Mouse (Mus musculus) lung, embryonic 16.5 days (tissue): ENCODE measurements at regions not wholly inside any gene's neighbourhood (a gene's known extent, or its start where the extent isn't known, plus 50 kb on each side); places are given as distances from the start of the nearest gene placed in this dataset.

Experiments used
- ATAC-seq: fragments of 200-750 bp; cut with Nextera tagmentation; 2 replicates; pipeline ENCODE4 v1.8.0; 2017; ENCODE audit warnings: low read depth, mild to moderate bottlenecking, moderate library complexity
- H3K27ac ChIP-seq: fragments of 300-500 bp; sonication (generic); 2 replicates; pipeline ENCODE4 v1.5.1; 2014; ENCODE audit warnings: mild to moderate bottlenecking, control low read depth, low read length
- H3K27me3 ChIP-seq: fragments of 300-500 bp; sonication (generic); 2 replicates; pipeline ENCODE4 v1.6.1; 2014; ENCODE audit warnings: low read depth, low read length, mixed read lengths; ENCODE audit not compliant: control insufficient read depth, insufficient read depth
- H3K36me3 ChIP-seq: fragments of 300-500 bp; sonication (generic); 2 replicates; pipeline ENCODE4 v1.6.1; 2014; ENCODE audit warnings: low read length; ENCODE audit not compliant: control insufficient read depth, insufficient read depth
- H3K4me1 ChIP-seq: fragments of 300-500 bp; sonication (generic); replicated peaks from 2 replicates; pipeline ENCODE4 v1.6.1; 2014; ENCODE audit warnings: low read length, mixed read lengths; ENCODE audit not compliant: control insufficient read depth, insufficient read depth
- H3K4me2 ChIP-seq: fragments of 300-500 bp; sonication (generic); 2 replicates; pipeline ENCODE4 v1.6.1; 2014; ENCODE audit warnings: low read depth, low read length, control low read depth
- H3K4me3 ChIP-seq: fragments of 300-500 bp; sonication (generic); 2 replicates; pipeline ENCODE4 v1.5.1; 2014; ENCODE audit warnings: mild to moderate bottlenecking, low read length, control low read depth
- H3K9ac ChIP-seq: fragments of 300-500 bp; sonication (generic); 2 replicates; pipeline ENCODE4 v1.6.1; 2014; ENCODE audit warnings: low read length, control low read depth
- H3K9me3 ChIP-seq: fragments of 300-500 bp; sonication (generic); 2 replicates; pipeline ENCODE4 v1.6.1; 2016; ENCODE audit warnings: low read length; ENCODE audit not compliant: control insufficient read depth
- WGBS: fragments of 180-500 bp; shearing (Covaris S2); extraction: QIAGEN DNeasy Blood & Tissue Kit; methylation state at CpG from one replicate; pipeline ENCODE4 v1.1.7; 2014; 5-methylcytosine and 5-hydroxymethylcytosine counted together

DNA sequence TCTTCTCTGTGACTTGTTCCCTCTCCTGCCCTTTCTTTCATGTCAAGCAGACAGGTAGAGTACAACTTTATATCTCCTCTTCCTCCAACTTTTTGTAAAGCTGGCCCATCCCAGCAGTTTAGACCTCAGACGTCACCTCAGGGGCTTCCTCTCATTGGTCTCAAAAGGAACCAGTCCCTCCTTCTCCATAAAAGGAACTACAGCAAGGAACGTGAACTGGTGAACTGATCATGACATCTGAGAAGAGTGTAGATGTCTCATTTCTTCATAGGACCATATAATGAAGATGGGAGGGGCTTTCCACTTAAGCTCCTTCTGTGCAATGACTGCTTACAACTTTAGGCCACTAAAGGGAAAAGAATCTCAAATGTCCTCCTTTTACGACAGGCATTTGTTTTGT lies 153.0 kb downstream of the Ly86 start:
- H3K27me3 ChIP-seq, result no peaks in the 10 kb centered on the region
- ATAC-seq, result no peak
- WGBS, result 63% methylated on average over 3 of the region's 3 CpGs
- no peaks in the 10 kb centered on the region for H3K4me1 ChIP-seq
- no peak overlapping the region for H3K9ac ChIP-seq
- H3K4me2 ChIP-seq, result no peak overlapping the region
- no peak overlapping the region for H3K27ac ChIP-seq
- H3K4me3 ChIP-seq, result no peak overlapping the region
- H3K9me3 ChIP-seq, result no peaks in the 10 kb centered on the region
- H3K36me3 ChIP-seq, result no peaks in the 10 kb centered on the region

DNA sequence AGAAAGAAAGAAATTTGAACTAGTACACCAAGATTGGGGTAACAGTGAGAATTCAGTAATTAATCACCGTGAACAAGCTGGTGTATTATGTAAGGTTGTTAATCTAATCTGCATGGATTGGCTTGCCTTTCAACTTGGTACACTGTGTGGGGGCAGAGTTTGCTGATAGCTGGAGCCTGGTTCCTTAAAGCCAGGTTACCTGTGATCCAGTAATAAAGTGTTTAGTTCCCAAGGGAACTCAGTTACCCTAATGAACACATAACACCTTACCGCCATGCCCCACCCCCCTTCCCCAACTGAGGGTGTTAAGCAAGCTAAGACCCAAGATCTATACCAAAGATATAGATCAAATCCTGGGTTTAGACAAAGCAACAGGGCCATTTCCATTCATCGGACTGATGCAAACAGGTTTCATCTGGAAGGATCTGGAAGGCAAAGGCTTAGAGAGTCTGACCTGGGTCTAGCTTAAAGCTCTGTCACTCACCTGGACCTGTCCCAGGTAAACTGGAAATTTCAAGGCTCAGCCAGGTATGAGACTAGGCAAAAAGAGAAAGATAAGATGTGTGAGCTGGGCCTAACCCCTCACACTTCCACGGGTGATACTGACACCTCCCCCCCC lies 155.8 kb downstream of the Ly86 start:
- H3K4me3 ChIP-seq, result no peak overlapping the region
- H3K27me3 ChIP-seq, result no peaks in the 10 kb centered on the region
- H3K36me3 ChIP-seq, result no peaks in the 10 kb centered on the region
- no peak overlapping the region for H3K9ac ChIP-seq
- peaks cover 8% of the 10 kb centered on the region for H3K4me1 ChIP-seq
- H3K27ac ChIP-seq, result no peak overlapping the region
- no peak for ATAC-seq
- H3K4me2 ChIP-seq, result no peak overlapping the region
- H3K9me3 ChIP-seq, result no peaks in the 10 kb centered on the region
- WGBS, result 62% methylated on average over 4 of the region's 4 CpGs

DNA sequence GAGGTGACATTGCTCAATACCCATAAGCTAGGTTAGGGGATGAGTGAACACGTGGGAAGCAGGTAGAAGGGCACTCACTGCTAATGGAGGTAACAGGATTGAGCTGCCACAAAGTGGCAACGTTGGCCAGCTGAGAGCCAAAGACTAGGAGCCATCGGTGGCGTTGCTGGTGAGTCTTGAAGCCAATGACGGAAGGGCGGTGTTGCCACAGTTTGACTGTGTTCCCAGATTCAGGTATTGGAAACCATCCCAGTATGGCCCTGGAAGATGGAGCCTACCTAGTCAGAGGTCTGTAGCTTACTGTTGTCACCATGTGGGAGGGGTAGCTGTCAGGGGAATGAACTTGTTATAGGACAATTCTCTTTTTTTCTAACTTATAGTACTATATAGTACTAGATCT lies 158.4 kb downstream of the Ly86 start:
- H3K4me1 ChIP-seq, result peaks cover 29% of the 10 kb centered on the region
- no peak overlapping the region for H3K4me2 ChIP-seq
- WGBS, result 87% methylated on average over 6 of the region's 6 CpGs
- no peak overlapping the region for H3K4me3 ChIP-seq
- no peaks in the 10 kb centered on the region for H3K36me3 ChIP-seq
- H3K27me3 ChIP-seq, result no peaks in the 10 kb centered on the region
- no peak overlapping the region for H3K9ac ChIP-seq
- no peak overlapping the region for H3K27ac ChIP-seq
- no peaks in the 10 kb centered on the region for H3K9me3 ChIP-seq
- ATAC-seq, result no peak

DNA sequence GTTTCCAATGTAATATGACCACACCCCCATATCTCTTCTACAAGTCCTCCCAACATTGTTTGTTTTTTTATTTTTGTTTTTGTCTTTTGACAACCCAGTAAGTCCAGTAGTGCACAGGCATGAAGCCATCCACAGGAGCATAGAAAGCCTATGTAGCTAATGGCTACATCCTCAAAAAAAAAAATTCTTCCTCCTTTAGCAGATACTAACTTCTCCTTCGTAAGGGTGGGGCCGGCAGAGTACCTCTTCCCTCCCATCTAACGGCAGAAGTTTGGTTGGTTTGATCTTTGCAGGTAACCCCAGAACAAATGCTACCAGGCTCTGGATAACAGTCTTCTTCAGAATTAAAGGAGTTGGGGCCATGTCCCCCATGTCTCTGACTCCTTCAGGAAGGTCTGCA lies 158.9 kb downstream of the Ly86 start:
- no peak for ATAC-seq
- Histone ChIP-seq H3K36me3 (no peaks in the 10 kb centered on the region), H3K4me3 (no peak overlapping the region), H3K9me3 (no peaks in the 10 kb centered on the region), H3K4me1 (peaks cover 34% of the 10 kb centered on the region), H3K27ac (no peak overlapping the region), H3K4me2 (no peak overlapping the region), H3K9ac (no peak overlapping the region), H3K27me3 (no peaks in the 10 kb centered on the region)
- 87% methylated on average over 3 of the region's 3 CpGs for WGBS

DNA sequence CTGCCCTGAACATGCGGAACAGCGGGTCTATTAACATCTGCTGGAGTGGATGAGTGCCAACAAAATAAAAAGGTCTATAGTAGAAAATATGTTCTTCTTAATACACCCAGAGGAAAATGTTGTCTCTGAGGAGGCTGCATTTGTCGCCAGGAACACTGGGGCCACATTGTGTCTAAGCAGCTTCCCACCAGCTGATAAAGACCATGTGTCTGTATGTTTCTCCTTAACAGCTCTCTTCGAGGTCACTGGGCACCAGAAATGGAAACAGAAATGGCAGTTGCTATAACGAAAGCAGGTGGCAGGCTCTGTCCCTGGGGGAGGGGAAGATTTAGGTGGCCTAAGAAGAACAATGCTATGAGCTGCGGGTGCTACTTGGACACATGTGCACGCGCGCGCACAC lies 159.4 kb downstream of the Ly86 start:
- Histone ChIP-seq H3K4me3 (no peak overlapping the region), H3K27ac (0 out of 2 replicates have a peak overlapping the region, but pooled peaks have one; percentile 5)

DNA sequence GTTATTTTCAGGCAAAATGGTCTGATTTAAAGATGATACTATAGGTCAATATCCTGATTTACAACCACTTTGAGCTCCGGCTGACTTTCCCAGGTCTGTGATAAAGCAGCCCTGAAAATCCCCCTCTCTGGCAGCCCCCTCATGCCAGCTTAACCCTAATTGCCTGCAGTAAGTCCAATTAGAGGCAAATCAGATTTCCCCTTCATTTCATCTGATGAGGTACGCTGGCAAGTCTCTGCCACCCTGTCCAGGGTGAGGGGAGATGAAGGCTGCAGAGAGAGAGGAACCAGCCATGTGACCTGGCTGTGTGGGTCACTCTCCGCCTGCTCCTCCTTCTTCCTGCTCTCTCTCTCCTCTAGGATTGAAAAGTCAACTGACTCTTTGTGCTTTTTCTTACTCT lies 160.6 kb downstream of the Ly86 start:
- H3K4me1 ChIP-seq, result peaks cover 48% of the 10 kb centered on the region
- peak overlapping the region; percentile 96 for H3K27ac ChIP-seq
- H3K4me3 ChIP-seq, result no peak overlapping the region
- ATAC-seq, result no peak
- peak overlapping the region; percentile 2; the same call in 1 of the 2 replicates for H3K9ac ChIP-seq
- H3K4me2 ChIP-seq, result no peak overlapping the region
- no peaks in the 10 kb centered on the region for H3K27me3 ChIP-seq
- 59% methylated on average over 3 of the region's 3 CpGs for WGBS
- H3K9me3 ChIP-seq, result no peaks in the 10 kb centered on the region
- no peaks in the 10 kb centered on the region for H3K36me3 ChIP-seq

More for the DNA sequence above, 159.4 kb downstream of the Ly86 start:
- WGBS, result 68% methylated on average over 10 of the region's 10 CpGs
- H3K9ac ChIP-seq, result no peak overlapping the region
- H3K4me1 ChIP-seq, result peaks cover 39% of the 10 kb centered on the region
- H3K27me3 ChIP-seq, result no peaks in the 10 kb centered on the region
- ATAC-seq, result no peak
- no peaks in the 10 kb centered on the region for H3K9me3 ChIP-seq
- H3K36me3 ChIP-seq, result no peaks in the 10 kb centered on the region
- no peak overlapping the region for H3K4me2 ChIP-seq

DNA sequence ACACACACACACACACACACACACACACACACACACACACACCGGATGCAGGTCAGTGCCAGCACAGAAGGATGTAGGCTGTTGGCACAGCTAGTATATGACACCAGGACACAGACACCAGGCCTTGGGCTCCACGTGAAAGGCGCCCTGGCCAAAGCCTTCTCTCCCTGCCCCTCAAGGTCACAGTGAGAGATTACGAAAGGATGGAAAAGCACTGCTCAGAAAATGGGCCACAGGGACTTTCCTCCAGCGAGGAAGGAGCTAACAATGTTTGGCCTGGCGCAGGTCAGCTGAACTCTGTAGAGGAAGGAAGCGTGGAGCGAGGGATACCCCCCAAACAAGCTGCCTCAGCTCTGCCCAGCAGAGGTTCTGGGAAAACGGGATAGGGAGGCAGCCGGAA lies 161.0 kb downstream of the Ly86 start:
- H3K9ac ChIP-seq, result peak overlapping the region; percentile 2; the same call in 1 of the 2 replicates

DNA sequence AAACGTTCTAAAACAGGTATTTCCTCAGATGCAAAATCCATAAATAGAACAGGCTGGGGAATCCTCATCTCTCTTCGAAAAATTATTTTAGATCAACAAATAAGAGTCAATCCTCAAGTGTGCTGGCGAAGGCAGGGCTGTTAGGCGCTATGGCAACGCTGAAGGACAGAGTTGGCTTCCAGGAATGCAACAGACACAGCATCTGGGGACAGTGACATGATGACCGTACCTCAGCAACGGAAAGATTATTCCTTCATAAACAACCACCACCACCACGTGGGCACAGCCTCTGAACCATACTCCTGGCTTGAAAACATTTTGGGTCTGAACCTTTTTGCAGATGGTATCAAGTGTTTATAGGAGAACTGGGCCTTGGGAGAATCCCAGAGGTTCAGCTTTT lies 161.7 kb downstream of the Ly86 start:
- Histone ChIP-seq H3K27me3 (no peaks in the 10 kb centered on the region), H3K4me1 (peaks cover 48% of the 10 kb centered on the region), H3K9ac (no peak overlapping the region; the same call in 1 of the 2 replicates), H3K36me3 (no peaks in the 10 kb centered on the region), H3K9me3 (no peaks in the 10 kb centered on the region), H3K4me3 (no peak overlapping the region), H3K27ac (peak overlapping the region; percentile 96), H3K4me2 (no peak overlapping the region)
- WGBS, result 55% methylated on average over 8 of the region's 8 CpGs
- ATAC-seq, result no peak

More for the DNA sequence above, 161.0 kb downstream of the Ly86 start:
- 40% methylated on average over 10 of the region's 10 CpGs for WGBS
- H3K36me3 ChIP-seq, result no peaks in the 10 kb centered on the region
- H3K4me1 ChIP-seq, result peaks cover 48% of the 10 kb centered on the region
- H3K27ac ChIP-seq, result peak overlapping the region; percentile 96
- ATAC-seq, result no peak
- no peaks in the 10 kb centered on the region for H3K27me3 ChIP-seq
- no peaks in the 10 kb centered on the region for H3K9me3 ChIP-seq
- H3K4me3 ChIP-seq, result no peak overlapping the region
- no peak overlapping the region for H3K4me2 ChIP-seq

DNA sequence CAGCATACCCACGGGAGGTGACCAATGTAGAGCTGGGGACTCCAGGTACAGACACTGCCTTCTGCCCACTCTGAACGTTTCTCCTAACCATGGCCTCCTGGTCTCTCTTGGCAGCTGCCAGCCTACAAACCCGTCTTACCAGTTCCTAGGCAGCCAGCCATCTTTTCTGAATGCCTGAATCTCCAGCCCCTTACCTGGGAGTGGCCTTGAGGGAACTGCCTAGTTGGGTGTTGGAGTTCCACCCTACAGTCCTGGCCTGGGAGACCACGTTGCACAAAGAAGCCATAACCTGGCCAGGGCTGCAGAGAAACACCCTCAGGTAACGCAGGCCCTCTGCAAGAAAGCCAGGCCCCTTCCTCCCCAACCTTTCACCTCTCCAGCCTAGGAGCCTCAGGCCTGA lies 162.1 kb downstream of the Ly86 start:
- Histone ChIP-seq H3K4me3 (no peak overlapping the region), H3K27ac (peak overlapping the region; percentile 96), H3K9ac (peak overlapping the region; percentile 58), H3K4me1 (peaks cover 48% of the 10 kb centered on the region), H3K4me2 (peak overlapping the region; percentile 7; the same call in 1 of the 2 replicates), H3K36me3 (no peaks in the 10 kb centered on the region), H3K27me3 (no peaks in the 10 kb centered on the region), H3K9me3 (no peaks in the 10 kb centered on the region)
- ATAC-seq, result peak; percentile 48
- 50% methylated on average over 5 of the region's 5 CpGs for WGBS
